Mouse (Mus musculus): ENCODE data around the gene Ccdc188. TPM values are rescaled to one million over a fixed set of nuclear protein-coding genes. Genes with fewer than 3 reads are reported as not detected.

Gene Ccdc188
- polyA plus RNA-seq, 1 experiment = not detected

GRCm38 (mm10) chr16:18234671-18235388 lies 17.2 kb downstream of the Ccdc188 start, which contains the start of gene Zdhhc8:
Gene Zdhhc8, minus strand, starts transcription at chr16:18235136.
- Histone ChIP-seq H3K4me3 (ENCODE audit: low read depth, low read length) (peak within 1 kb of the TSS; percentile 64), H3K27ac (ENCODE audit: insufficient read depth, low read depth, low read length) (peak within 1 kb of the TSS; percentile 21; the same call in 1 of the 2 replicates), H3K27me3 (ENCODE audit: control insufficient read depth, insufficient read depth, low read length) (no peaks in the 10 kb centered on the region), H3K4me1 (ENCODE audit: control insufficient read depth, insufficient read depth, insufficient read length, low read length) (no peaks in the 10 kb centered on the region), H3K36me3 (ENCODE audit: control insufficient read depth, insufficient read depth, low read length) (peaks cover 5% of the 10 kb centered on the region; the same call in 1 of the 2 replicates)
- TF ChIP-seq POLR2A (IDR thresholded peaks at IDR 0.05; ENCODE audit: low read depth, low read length) = no peak
- no peak for TF ChIP-seq CTCF (IDR thresholded peaks at IDR 0.05; ENCODE audit: extremely low read depth, insufficient read length, insufficient replicate concordance, low read depth, low read length)
- under 1% methylated on average over 78 of the region's 79 CpGs for WGBS

GRCm38 (mm10) chr16:18235389-18236065 lies 17.8 kb downstream of the Ccdc188 start:
- H3K27ac ChIP-seq (ENCODE audit: insufficient read depth, low read depth, low read length) = peak overlapping the region; percentile 21; the same call in 1 of the 2 replicates
- TF ChIP-seq CTCF (IDR thresholded peaks at IDR 0.05; ENCODE audit: extremely low read depth, insufficient read length, insufficient replicate concordance, low read depth, low read length) (no peak), POLR2A (IDR thresholded peaks at IDR 0.05; ENCODE audit: low read depth, low read length) (no peak)
- H3K27me3 ChIP-seq (ENCODE audit: control insufficient read depth, insufficient read depth, low read length) = no peaks in the 10 kb centered on the region
- H3K4me3 ChIP-seq (ENCODE audit: low read depth, low read length) = peak overlapping the region; percentile 64
- H3K4me1 ChIP-seq (ENCODE audit: control insufficient read depth, insufficient read depth, insufficient read length, low read length) = no peaks in the 10 kb centered on the region
- peaks cover 11% of the 10 kb centered on the region for H3K36me3 ChIP-seq (ENCODE audit: control insufficient read depth, insufficient read depth, low read length)
- WGBS = 14% methylated on average over 19 of the region's 19 CpGs

GRCm38 (mm10) chr16:18236676-18237501 lies 19.2 kb downstream of the Ccdc188 start:
- no peak overlapping the region for H3K4me3 ChIP-seq (ENCODE audit: low read depth, low read length)
- H3K27ac ChIP-seq (ENCODE audit: insufficient read depth, low read depth, low read length) = no peak overlapping the region
- H3K36me3 ChIP-seq (ENCODE audit: control insufficient read depth, insufficient read depth, low read length) = peaks cover 23% of the 10 kb centered on the region
- no peaks in the 10 kb centered on the region for H3K4me1 ChIP-seq (ENCODE audit: control insufficient read depth, insufficient read depth, insufficient read length, low read length)
- WGBS = 69% methylated on average over 7 of the region's 7 CpGs
- no peaks in the 10 kb centered on the region for H3K27me3 ChIP-seq (ENCODE audit: control insufficient read depth, insufficient read depth, low read length)
- TF ChIP-seq CTCF (IDR thresholded peaks at IDR 0.05; ENCODE audit: extremely low read depth, insufficient read length, insufficient replicate concordance, low read depth, low read length) = no peak
- TF ChIP-seq POLR2A (IDR thresholded peaks at IDR 0.05; ENCODE audit: low read depth, low read length) = no peak

GRCm38 (mm10) chr16:18241581-18241980 lies 23.9 kb downstream of the Ccdc188 start:
- Histone ChIP-seq H3K4me3 (ENCODE audit: low read depth, low read length) (no peak overlapping the region), H3K4me1 (ENCODE audit: control insufficient read depth, insufficient read depth, insufficient read length, low read length) (no peaks in the 10 kb centered on the region), H3K27me3 (ENCODE audit: control insufficient read depth, insufficient read depth, low read length) (no peaks in the 10 kb centered on the region), H3K27ac (ENCODE audit: insufficient read depth, low read depth, low read length) (no peak overlapping the region), H3K36me3 (ENCODE audit: control insufficient read depth, insufficient read depth, low read length) (peaks cover 52% of the 10 kb centered on the region)
- TF ChIP-seq CTCF (IDR thresholded peaks at IDR 0.05; ENCODE audit: extremely low read depth, insufficient read length, insufficient replicate concordance, low read depth, low read length) (no peak), POLR2A (IDR thresholded peaks at IDR 0.05; ENCODE audit: low read depth, low read length) (no peak)
- 93% methylated on average over 10 of the region's 10 CpGs for WGBS

GRCm38 (mm10) chr16:18247521-18248399 lies 30.1 kb downstream of the Ccdc188 start:
- Histone ChIP-seq H3K27ac (ENCODE audit: insufficient read depth, low read depth, low read length) (peak overlapping the region; percentile 6), H3K36me3 (ENCODE audit: control insufficient read depth, insufficient read depth, low read length) (peaks cover 41% of the 10 kb centered on the region), H3K27me3 (ENCODE audit: control insufficient read depth, insufficient read depth, low read length) (no peaks in the 10 kb centered on the region), H3K4me1 (ENCODE audit: control insufficient read depth, insufficient read depth, insufficient read length, low read length) (peaks cover 5% of the 10 kb centered on the region), H3K4me3 (ENCODE audit: low read depth, low read length) (peak overlapping the region; percentile 78)
- TF ChIP-seq CTCF (IDR thresholded peaks at IDR 0.05; ENCODE audit: extremely low read depth, insufficient read length, insufficient replicate concordance, low read depth, low read length) (no peak), POLR2A (IDR thresholded peaks at IDR 0.05; ENCODE audit: low read depth, low read length) (no peak)
- under 1% methylated on average over 33 of the region's 33 CpGs for WGBS
